Mouse (Mus musculus) liver, embryonic 14.5 days (tissue): ENCODE results near the gene D630003M21Rik.

Experiments used
- CTCF ChIP-seq: IDR thresholded peaks from 2 replicates; pipeline ENCODE4 v1.5.1; 2016; ENCODE audit warnings: antibody characterized with exemption, low read depth, control low read depth
- EP300 ChIP-seq: IDR thresholded peaks from 2 replicates; pipeline ENCODE4 v1.6.1; 2016; ENCODE audit warnings: antibody characterized with exemption, low read depth

- TF ChIP-seq CTCF = no peak
- TF ChIP-seq EP300 = no peak
These were observed 18.8 kb upstream of the D630003M21Rik start for GRCm38 (mm10) chr2:158247852-158248251.
